In genomic region chr2:128304063-128304712, GRCm38 (mm10) we compare ENCODE assay signal across 15 mouse cellular contexts.
DNase-seq lines count a peak whose midpoint lies in the region; ATAC-seq and TF ChIP-seq lines count a peak whose summit lies in the region.
"Had no signal": no experiment of that assay in that cellular context is flagged by ENCODE, and none has a peak within 500 bp of the region (broad histone marks: within the 10 kb centered on the region; RNA-seq: fewer than 3 reads in every experiment).

No protein-coding gene starts in this region.

- 30% methylated on average over 12 of the region's 12 CpGs for WGBS in heart, embryonic 13.5 days
- 5% methylated on average over 12 of the region's 12 CpGs for WGBS in forebrain, embryonic 16.5 days
- 6% methylated on average over 12 of the region's 12 CpGs for WGBS in midbrain, embryonic 10.5 days
- 20% methylated on average over 12 of the region's 12 CpGs for WGBS in neural tube, embryonic 14.5 days

- no peak overlapping the region for H3K4me3 ChIP-seq in heart, embryonic 13.5 days
- H3K4me3 ChIP-seq in forebrain, embryonic 16.5 days (replicated peaks; ENCODE audit: low read length), result no peak overlapping the region
- peak overlapping the region; percentile 31 for H3K4me3 ChIP-seq in midbrain, embryonic 10.5 days
- H3K4me3 ChIP-seq in neural tube, embryonic 14.5 days (ENCODE audit: low read depth, low read length), result no peak overlapping the region
- H3K4me3 ChIP-seq in gastrocnemius, adult 2 months, result no peak overlapping the region
- H3K4me3 ChIP-seq: limb, embryonic 15.5 days had no signal

- 0 out of 2 replicates have a peak overlapping the region, but pooled peaks have one; percentile 44 for H3K9ac ChIP-seq in heart, embryonic 13.5 days
- no peak overlapping the region for H3K9ac ChIP-seq in forebrain, embryonic 16.5 days (replicated peaks; ENCODE audit: low read depth, low read length)
- H3K9ac ChIP-seq in neural tube, embryonic 14.5 days (replicated peaks; ENCODE audit: low read depth, low read length), result no peak overlapping the region
- H3K9ac ChIP-seq: limb, embryonic 15.5 days had no signal

- no peak overlapping the region for H3K4me2 ChIP-seq in heart, embryonic 13.5 days
- H3K4me2 ChIP-seq in forebrain, embryonic 16.5 days (ENCODE audit: low read length), result peak overlapping the region; percentile 20; the same call in 1 of the 2 replicates
- H3K4me2 ChIP-seq in neural tube, embryonic 14.5 days (ENCODE audit: low read depth, low read length), result 0 out of 2 replicates have a peak overlapping the region, but pooled peaks have one; percentile 16
- H3K4me2 ChIP-seq: limb, embryonic 15.5 days had no signal

- TF ChIP-seq CTCF in gastrocnemius, adult 2 months (IDR thresholded peaks at IDR 0.05), result no peak

- no peaks in the 10 kb centered on the region; the same call in 1 of the 2 replicates for H3K27me3 ChIP-seq in heart, embryonic 13.5 days (replicated peaks)
- 0 out of 2 replicates have a peak, but pooled peaks cover under 1% of the 10 kb centered on the region for H3K27me3 ChIP-seq in forebrain, embryonic 16.5 days (replicated peaks; ENCODE audit: control insufficient read depth, insufficient read depth, low read length)
- peaks cover 35% of the 10 kb centered on the region for H3K27me3 ChIP-seq in midbrain, embryonic 10.5 days (ENCODE audit: low read depth, poor library complexity, severe bottlenecking)
- no peaks in the 10 kb centered on the region for H3K27me3 ChIP-seq in neural tube, embryonic 14.5 days (ENCODE audit: control insufficient read depth, insufficient read depth, low read length)
- H3K27me3 ChIP-seq: limb, embryonic 15.5 days had no signal

- H3K27ac ChIP-seq in heart, embryonic 13.5 days (replicated peaks), result no peak overlapping the region
- H3K27ac ChIP-seq in forebrain, embryonic 16.5 days (ENCODE audit: low read length), result no peak overlapping the region
- H3K27ac ChIP-seq in midbrain, embryonic 10.5 days (replicated peaks), result no peak overlapping the region
- H3K27ac ChIP-seq in neural tube, embryonic 14.5 days (ENCODE audit: low read depth, low read length), result no peak overlapping the region
- H3K27ac ChIP-seq in gastrocnemius, adult 2 months, result no peak overlapping the region
- H3K27ac ChIP-seq: limb, embryonic 15.5 days; stomach, postnatal 0 days had no signal

- H3K36me3 ChIP-seq in heart, embryonic 13.5 days, result no peaks in the 10 kb centered on the region
- no peaks in the 10 kb centered on the region for H3K36me3 ChIP-seq in forebrain, embryonic 16.5 days (ENCODE audit: control insufficient read depth, insufficient read depth)
- H3K36me3 ChIP-seq in midbrain, embryonic 10.5 days, result no peaks in the 10 kb centered on the region
- H3K36me3 ChIP-seq in neural tube, embryonic 14.5 days (ENCODE audit: control insufficient read depth, insufficient read depth, low read length), result no peaks in the 10 kb centered on the region
- H3K36me3 ChIP-seq: limb, embryonic 15.5 days had no signal

- intact Hi-C loops in gastrocnemius, adult 2 months (cut with DNase I), result no loop called here
- intact Hi-C loops in gastrocnemius, postnatal 14 days (cut with DNase I; ENCODE audit: low total_unique reads), result no loop called here

- no peaks in the 10 kb centered on the region for H3K9me3 ChIP-seq in heart, embryonic 13.5 days
- no peaks in the 10 kb centered on the region for H3K9me3 ChIP-seq in forebrain, embryonic 16.5 days (ENCODE audit: control insufficient read depth, low read length)
- no peaks in the 10 kb centered on the region for H3K9me3 ChIP-seq in midbrain, embryonic 10.5 days (replicated peaks)
- no peaks in the 10 kb centered on the region for H3K9me3 ChIP-seq in neural tube, embryonic 14.5 days (ENCODE audit: control insufficient read depth, low read length)
- H3K9me3 ChIP-seq: limb, embryonic 15.5 days had no signal

- H3K4me1 ChIP-seq in heart, embryonic 13.5 days, result peaks cover 37% of the 10 kb centered on the region
- peaks cover 6% of the 10 kb centered on the region for H3K4me1 ChIP-seq in forebrain, embryonic 16.5 days (replicated peaks; ENCODE audit: control insufficient read depth, insufficient read depth, low read length)
- peaks cover 19% of the 10 kb centered on the region for H3K4me1 ChIP-seq in midbrain, embryonic 10.5 days
- peaks cover 5% of the 10 kb centered on the region; the same call in 1 of the 2 replicates for H3K4me1 ChIP-seq in neural tube, embryonic 14.5 days (ENCODE audit: control insufficient read depth, insufficient read depth, low read length)

- no peak for ATAC-seq in heart, embryonic 13.5 days (ENCODE audit: extremely low read depth, insufficient number of reproducible peaks, low FRiP score, low TSS enrichment)
- ATAC-seq in forebrain, embryonic 16.5 days, result peak; percentile 72
- ATAC-seq in neural tube, embryonic 14.5 days (ENCODE audit: low read depth), result no peak; the same call in 1 of the 2 replicates

- DNase-seq in heart, adult 18-20 months, result no peak
- no peak for DNase-seq in midbrain, embryonic 10.5 days (ENCODE audit: low spot score)
- no peak for DNase-seq in kidney, postnatal 4 days
- DNase-seq in gastrocnemius, adult 2 months, result no peak
- no peak for DNase-seq in gastrocnemius, postnatal 14 days
- DNase-seq: cerebellum, postnatal 10 days; kidney, adult 2 months; kidney, postnatal 25 days; lung, postnatal 14 days; thymus, postnatal 4 days had no signal
